Mouse (Mus musculus) CH12.LX (cell line): ENCODE measurements around the gene Fry. TPM values are rescaled to one million over a fixed set of nuclear protein-coding genes. Genes with fewer than 3 reads are reported as not detected.

Source experiments
- DNase-seq: peaks from one replicate; pipeline ENCODE4 v3.0.0-alpha.2; 2013; ENCODE audit errors: extremely low read depth
- H3K27ac ChIP-seq: 2 replicates; pipeline ENCODE4 v1.5.1; 2012; ENCODE audit warnings: low read depth, mild to moderate bottlenecking, control low read depth, moderate library complexity; ENCODE audit not compliant: insufficient read depth
- H3K27me3 ChIP-seq: replicated peaks from 2 replicates; pipeline ENCODE3; 2012; ENCODE audit warnings: inconsistent platforms
- H3K36me3 ChIP-seq, 2 experiments: replicated peaks in 1 of 2; 2 replicates each; pipeline versions ENCODE3 to v1.6.1; 2012; ENCODE audit warnings: inconsistent platforms in 1 of 2, low read length in 1 of 2, mild to moderate bottlenecking in 1 of 2, mixed read lengths in 1 of 2, moderate library complexity in 1 of 2; ENCODE audit not compliant: control insufficient read depth in 1 of 2, insufficient read depth in 1 of 2
- H3K4me1 ChIP-seq, 2 experiments: 2 replicates each; pipeline ENCODE4 v1.6.1; 2012; ENCODE audit warnings: inconsistent platforms in 1 of 2, moderate library complexity in 1 of 2; ENCODE audit not compliant: insufficient read depth in 2 of 2, control insufficient read depth in 1 of 2
- H3K4me2 ChIP-seq: 2 replicates; pipeline ENCODE4 v1.6.1; 2012; ENCODE audit warnings: low read depth, mild to moderate bottlenecking, control low read depth; ENCODE audit not compliant: poor library complexity, insufficient read depth, severe bottlenecking
- H3K4me3 ChIP-seq, 3 experiments: fragments of 150-350 bp in 1 of 3; sonication (generic) in 1 of 3; replicated peaks in 1 of 3; 2 replicates each; pipeline versions ENCODE3 to v1.5.1; 2011 to 2012; ENCODE audit warnings: low read depth in 2 of 3, low read length in 2 of 3, mild to moderate bottlenecking in 2 of 3, moderate library complexity in 2 of 3, control low read depth in 1 of 3, improper control_type of control experiment in 1 of 3, inconsistent platforms in 1 of 3, mixed read lengths in 1 of 3; ENCODE audit not compliant: poor library complexity in 1 of 3
- H3K79me2 ChIP-seq: replicated peaks from 2 replicates; pipeline ENCODE4 v1.6.1; 2012; ENCODE audit warnings: mild to moderate bottlenecking, moderate library complexity; ENCODE audit not compliant: control insufficient read depth, poor library complexity, insufficient read depth, severe bottlenecking; ENCODE audit errors: extremely low read depth
- H3K9ac ChIP-seq: 2 replicates; pipeline ENCODE4 v1.6.1; 2012; ENCODE audit warnings: low read depth, mild to moderate bottlenecking, control low read depth, moderate library complexity; ENCODE audit not compliant: insufficient read depth
- H3K9me3 ChIP-seq: replicated peaks from 2 replicates; pipeline ENCODE3; 2012; ENCODE audit warnings: low read length, inconsistent platforms, mixed read lengths
- BHLHE40 ChIP-seq: IDR thresholded peaks from 2 replicates; pipeline ENCODE4 v1.6.1; 2011; ENCODE audit warnings: mild to moderate bottlenecking, low read depth, low read length, improper control_type of control experiment
- CHD1 ChIP-seq: IDR thresholded peaks from 2 replicates; pipeline ENCODE4 v1.6.1; 2012; ENCODE audit warnings: low read depth, low read length, improper control_type of control experiment, inconsistent platforms
- CHD2 ChIP-seq: IDR thresholded peaks from 2 replicates; pipeline ENCODE4 v1.6.1; 2011; ENCODE audit warnings: low read length, improper control_type of control experiment
- CTCF ChIP-seq, 2 experiments: IDR thresholded peaks in 1 of 2; conservative IDR thresholded peaks in 1 of 2; 2 replicates each; pipeline ENCODE4 v1.5.1; 2011 to 2012; ENCODE audit warnings: low read depth in 2 of 2, low read length in 2 of 2, improper control_type of control experiment in 1 of 2, inconsistent platforms in 1 of 2, mild to moderate bottlenecking in 1 of 2, moderate library complexity in 1 of 2
- E2F4 ChIP-seq: IDR thresholded peaks from 2 replicates; pipeline ENCODE4 v1.6.1; 2011; ENCODE audit warnings: low read depth, low read length, improper control_type of control experiment; ENCODE audit not compliant: insufficient replicate concordance
- JUN ChIP-seq: IDR thresholded peaks from 2 replicates; pipeline ENCODE4 v1.6.1; 2011; ENCODE audit warnings: low read depth, mild to moderate bottlenecking, low read length, improper control_type of control experiment, moderate library complexity; ENCODE audit not compliant: insufficient read depth
- JUND ChIP-seq: conservative IDR thresholded peaks from 2 replicates; pipeline ENCODE4 v1.6.1; 2011; ENCODE audit warnings: low read depth, low read length, improper control_type of control experiment
- KAT2A ChIP-seq: IDR thresholded peaks from 2 replicates; pipeline ENCODE4 v1.6.1; 2012; ENCODE audit warnings: low read length, improper control_type of control experiment, inconsistent platforms; ENCODE audit not compliant: insufficient replicate concordance
- MAFK ChIP-seq: IDR thresholded peaks from 2 replicates; pipeline ENCODE4 v1.6.1; 2011; ENCODE audit warnings: low read length, improper control_type of control experiment; ENCODE audit not compliant: insufficient replicate concordance
- MAZ ChIP-seq: IDR thresholded peaks from 2 replicates; pipeline ENCODE4 v1.6.1; 2012; ENCODE audit warnings: low read depth, mild to moderate bottlenecking, inconsistent platforms, low read length, improper control_type of control experiment, moderate library complexity
- MEF2A ChIP-seq: IDR thresholded peaks from 2 replicates; pipeline ENCODE4 v1.6.1; 2014; ENCODE audit warnings: low read depth, mild to moderate bottlenecking, inconsistent platforms, low read length, improper control_type of control experiment, borderline replicate concordance
- MXI1 ChIP-seq: IDR thresholded peaks from 2 replicates; pipeline ENCODE4 v1.6.1; 2011; ENCODE audit warnings: mild to moderate bottlenecking, low read depth, low read length, improper control_type of control experiment
- POLR2A ChIP-seq: IDR thresholded peaks from 2 replicates; pipeline ENCODE4 v1.6.1; 2011; ENCODE audit warnings: low read depth, mild to moderate bottlenecking, improper control_type of control experiment, low read length
- RAD21 ChIP-seq: IDR thresholded peaks from 2 replicates; pipeline ENCODE4 v1.6.1; 2011; ENCODE audit warnings: low read depth, mild to moderate bottlenecking, low read length, improper control_type of control experiment, moderate library complexity
- SIN3A ChIP-seq: IDR thresholded peaks from 2 replicates; pipeline ENCODE4 v1.6.1; 2012; ENCODE audit warnings: low read length, improper control_type of control experiment, inconsistent platforms
- TBP ChIP-seq: conservative IDR thresholded peaks from 2 replicates; pipeline ENCODE4 v1.6.1; 2011; ENCODE audit warnings: low read depth, low read length, improper control_type of control experiment
- UBTF ChIP-seq: IDR thresholded peaks from 2 replicates; pipeline ENCODE4 v1.6.1; 2012; ENCODE audit warnings: low read depth, mild to moderate bottlenecking, inconsistent platforms, low read length, improper control_type of control experiment, moderate library complexity
- USF1 ChIP-seq: IDR thresholded peaks from 2 replicates; pipeline ENCODE4 v1.6.1; 2014; ENCODE audit warnings: low read depth, mild to moderate bottlenecking, inconsistent platforms, low read length, improper control_type of control experiment
- USF2 ChIP-seq: conservative IDR thresholded peaks from 2 replicates; pipeline ENCODE4 v1.6.1; 2011; ENCODE audit warnings: low read depth, low read length, improper control_type of control experiment
- ZC3H11A ChIP-seq: IDR thresholded peaks from 2 replicates; pipeline ENCODE4 v1.6.1; 2012; ENCODE audit warnings: low read depth, mild to moderate bottlenecking, inconsistent platforms, low read length, improper control_type of control experiment
- ZKSCAN1 ChIP-seq: IDR thresholded peaks from 2 replicates; pipeline ENCODE4 v1.6.1; 2012; ENCODE audit warnings: low read depth, inconsistent platforms, low read length, improper control_type of control experiment, borderline replicate concordance
- ZMIZ1 ChIP-seq: IDR thresholded peaks from 2 replicates; pipeline ENCODE4 v1.6.1; 2012; ENCODE audit warnings: low read depth, mild to moderate bottlenecking, inconsistent platforms, low read length, improper control_type of control experiment
- ZNF384 ChIP-seq: IDR thresholded peaks from 2 replicates; pipeline ENCODE4 v1.6.1; 2012; ENCODE audit warnings: low read depth, low read length, improper control_type of control experiment, inconsistent platforms
- dilution Hi-C: fragments of 300-500 bp; cut with MboI; formaldehyde crosslinking; loops from 2 replicates; pipeline ENCODE4 v1.14.3; 2020; ENCODE audit warnings: low sequenced_read_pairs; ENCODE audit not compliant: extremely low pct_unique_long_range_greater_than_20kb, extremely low pct_ligation_motif_present
- in situ Hi-C: fragments of 300-500 bp; cut with MboI; formaldehyde crosslinking; loops from 3 replicates; pipeline ENCODE4 v1.14.3; 2019; ENCODE audit warnings: low sequenced_read_pairs, low pct_ligation_motif_present, low pct_unique_long_range_greater_than_20kb, mixed read lengths
- polyA plus RNA-seq: library from polyadenylated mRNA; unstranded; fragments of >175 nt; gene quantifications from 2 replicates; pipeline ENCODE4 v1.2.1, GENCODE M21; 2012; ENCODE audit warnings: low read depth; ENCODE audit not compliant: insufficient read length
- total RNA-seq, 2 experiments: library from RNA; depleted of rRNA; stranded (reverse); fragments of 300-350 nt in 1 of 2; fragments of >200 nt in 1 of 2; gene quantifications; 2 replicates each; pipeline ENCODE4 v1.2.3; 2012 to 2014

Fry gene
- total and polyA plus RNA-seq, 3 experiments = 0.34 to 0.80 (median 0.34) TPM

- Histone ChIP-seq H3K9ac (no peak overlapping the region), H3K4me3 (no peak overlapping the region), H3K4me2 (no peak overlapping the region), H3K27me3 (no peaks in the 10 kb centered on the region), H3K9me3 (peaks cover 72% of the 10 kb centered on the region), H3K27ac (no peak overlapping the region)
- in situ Hi-C loops (no loop called here), dilution Hi-C loops (no loop called here)
- no peak for TF ChIP-seq CHD1
- no peak for TF ChIP-seq SIN3A
- TF ChIP-seq CTCF (conservative IDR thresholded peaks at IDR 0.05 in 1 of 2, IDR thresholded peaks at IDR 0.05 in 1 of 2; ENCODE audit: low read depth in 2 of 2, low read length in 2 of 2) = no peak
- TF ChIP-seq MEF2A = no peak
- no peak for TF ChIP-seq UBTF
- no peak for TF ChIP-seq TBP
- TF ChIP-seq JUND = no peak
- no peak for TF ChIP-seq JUN
- no peak for TF ChIP-seq BHLHE40
- TF ChIP-seq USF2 = no peak
- no peak for TF ChIP-seq KAT2A
- no peak for TF ChIP-seq ZKSCAN1
- TF ChIP-seq POLR2A = no peak
- no peak for TF ChIP-seq MAFK
- TF ChIP-seq, all 38 proteins: peak for 0
- DNase-seq = no peak
- Histone ChIP-seq H3K79me2 (no peaks in the 10 kb centered on the region), H3K4me1 (peaks cover 0 to 7% of the 10 kb centered on the region in 2 experiments; a peak in 1 of 4 replicates), H3K36me3 (no peaks in the 10 kb centered on the region)
Measured at GRCm38 (mm10) chr5:150152071-150152879, 33.8 kb downstream of the Fry start.

GRCm38 (mm10) chr5:150152880-150153281 lies 34.4 kb downstream of the Fry start:
- no peak overlapping the region for H3K4me3 ChIP-seq
- no peaks in the 10 kb centered on the region for H3K27me3 ChIP-seq
- H3K9ac ChIP-seq = no peak overlapping the region
- DNase-seq = no peak
- no peaks in the 10 kb centered on the region for H3K79me2 ChIP-seq
- TF ChIP-seq JUN (no peak), USF1 (no peak), CTCF (conservative IDR thresholded peaks at IDR 0.05 in 1 of 2, IDR thresholded peaks at IDR 0.05 in 1 of 2; ENCODE audit: low read depth in 2 of 2, low read length in 2 of 2) (no peak), E2F4 (no peak), MAZ (no peak), BHLHE40 (no peak), RAD21 (no peak), ZNF384 (no peak), CHD1 (no peak), CHD2 (no peak), MAFK (no peak), MXI1 (no peak), ZC3H11A (no peak), TBP (no peak), ZMIZ1 (no peak), JUND (no peak), KAT2A (no peak)
- TF ChIP-seq, all 38 proteins: peak for 0
- Histone ChIP-seq H3K9me3 (peaks cover 77% of the 10 kb centered on the region), H3K4me1 (peaks cover 0 to 7% of the 10 kb centered on the region in 2 experiments; a peak in 1 of 4 replicates), H3K27ac (no peak overlapping the region), H3K4me2 (no peak overlapping the region), H3K36me3 (no peaks in the 10 kb centered on the region)
- dilution Hi-C loops (no loop called here), in situ Hi-C loops (no loop called here)
